Mouse (Mus musculus) neutrophil, adult 5-6 weeks (primary cell): ENCODE results near the gene Zfhx3. TPM values are rescaled to one million over a fixed set of nuclear protein-coding genes. Genes with fewer than 3 reads are reported as not detected.

ENCODE experiments used
- ATAC-seq: fragments of 151-379, 151-347 bp; 2 replicates; pipeline ENCODE4 v1.8.0; 2017; ENCODE audit warnings: mild to moderate bottlenecking, moderate TSS enrichment; ENCODE audit not compliant: insufficient number of reproducible peaks, poor library complexity, low FRiP score, severe bottlenecking; ENCODE audit errors: extremely low read depth
- total RNA-seq: library from RNA; stranded (forward); fragments of 200-1000 nt; gene quantifications from 2 replicates; pipeline ENCODE4 v1.2.3, GENCODE M21; 2017

Gene Zfhx3
- total RNA-seq, 1 experiment from 2014 or later: 1.7 TPM

DNA sequence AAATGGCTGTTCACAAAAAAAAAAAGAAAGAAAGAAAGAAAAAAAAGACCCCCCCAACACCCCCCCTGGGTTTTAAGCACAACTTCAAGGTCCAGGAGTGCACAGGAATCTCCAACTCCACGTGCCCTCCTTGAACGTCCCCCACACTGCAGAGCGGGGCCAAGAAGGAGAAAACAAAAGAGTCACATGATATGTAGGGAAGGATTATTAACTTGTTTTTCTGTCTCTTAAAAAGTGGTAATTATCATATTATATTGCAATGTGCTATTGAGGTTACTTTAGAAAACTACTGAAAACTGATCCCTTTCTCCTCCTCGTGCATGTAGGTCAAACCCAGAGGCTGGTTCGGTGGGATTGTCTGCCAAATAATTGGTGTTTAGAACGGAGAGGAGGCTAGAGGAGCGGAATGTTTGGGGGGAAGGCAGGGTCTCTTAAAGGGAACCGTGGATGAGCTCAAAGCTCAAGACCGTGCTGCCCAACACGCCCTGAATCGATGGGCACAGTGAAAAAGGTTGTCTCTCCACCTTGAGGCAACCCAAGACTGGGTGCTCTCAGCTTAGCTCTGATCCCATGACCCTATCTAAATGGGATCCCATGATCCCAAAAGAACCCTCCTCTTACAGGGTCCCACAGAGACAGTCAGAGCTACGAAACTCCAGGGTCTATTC lies 612.3 kb downstream of the Zfhx3 start:
- ATAC-seq: no peak

DNA sequence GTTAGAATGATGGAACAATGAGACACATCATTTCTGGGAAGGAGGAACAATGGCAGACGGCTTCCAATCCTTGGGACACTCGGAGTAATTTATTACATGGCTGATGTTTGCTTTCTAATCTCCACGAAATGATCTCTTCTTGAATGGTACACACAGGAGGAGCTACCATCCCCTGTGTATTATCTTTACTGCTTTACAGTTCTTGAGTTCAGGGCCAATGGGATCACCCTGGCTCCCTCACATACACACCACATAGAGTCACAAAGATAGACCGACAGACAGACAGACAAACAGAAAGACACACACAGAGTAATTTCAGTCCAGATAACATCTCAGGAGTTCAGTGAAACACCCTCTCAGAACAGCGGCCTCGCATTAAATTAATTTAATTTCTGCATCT lies 621.0 kb downstream of the Zfhx3 start:
- ATAC-seq: no peak

DNA sequence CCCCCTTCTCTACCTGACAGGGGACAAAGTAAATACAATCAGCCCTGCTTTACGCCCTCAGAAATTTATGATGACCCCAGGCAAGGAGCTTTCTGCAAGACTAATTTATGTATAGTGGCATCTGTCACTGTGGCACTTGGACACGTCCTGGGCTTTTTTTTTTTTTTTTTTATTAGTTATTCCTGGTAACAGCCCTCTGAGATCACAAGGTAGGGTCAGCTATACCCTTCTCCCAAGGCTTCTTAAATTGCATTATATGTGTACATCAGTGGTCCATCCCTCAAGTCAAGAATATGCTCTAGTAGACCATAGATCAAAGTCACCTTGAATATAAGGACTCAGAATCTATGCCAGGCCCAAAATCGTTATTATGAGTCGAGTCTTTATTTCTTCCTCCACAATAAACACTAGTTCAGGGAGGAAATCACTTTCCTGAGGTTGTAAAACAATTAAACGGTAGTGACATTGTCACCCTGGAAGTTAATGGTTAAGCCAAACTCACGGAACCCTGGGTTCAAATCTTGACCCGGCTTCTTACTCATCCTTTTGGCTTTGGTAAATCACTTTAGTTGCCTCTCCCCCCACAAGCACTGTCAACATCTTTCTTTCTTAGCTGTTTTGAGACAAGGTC lies 621.6 kb downstream of the Zfhx3 start:
- ATAC-seq: no peak

DNA sequence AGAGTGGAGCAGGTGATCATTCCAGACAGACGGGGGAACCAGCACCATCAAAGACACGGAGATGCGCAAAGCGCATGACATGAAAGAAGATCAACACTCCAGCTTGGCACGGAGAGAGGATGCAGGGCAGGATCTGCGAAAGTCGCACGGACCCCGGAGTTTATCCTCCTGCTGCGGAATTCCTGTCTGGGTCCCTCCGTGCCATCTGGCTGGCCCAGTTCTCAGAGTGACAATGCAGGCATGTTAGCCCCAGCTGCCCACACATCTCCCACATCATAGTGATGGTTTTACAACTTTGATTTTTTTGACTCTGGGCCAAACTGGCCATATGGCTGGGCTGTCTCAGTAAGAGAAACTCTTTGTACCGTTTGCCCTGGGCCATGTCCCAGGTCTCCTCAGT lies 623.6 kb downstream of the Zfhx3 start:
- ATAC-seq: no peak

DNA sequence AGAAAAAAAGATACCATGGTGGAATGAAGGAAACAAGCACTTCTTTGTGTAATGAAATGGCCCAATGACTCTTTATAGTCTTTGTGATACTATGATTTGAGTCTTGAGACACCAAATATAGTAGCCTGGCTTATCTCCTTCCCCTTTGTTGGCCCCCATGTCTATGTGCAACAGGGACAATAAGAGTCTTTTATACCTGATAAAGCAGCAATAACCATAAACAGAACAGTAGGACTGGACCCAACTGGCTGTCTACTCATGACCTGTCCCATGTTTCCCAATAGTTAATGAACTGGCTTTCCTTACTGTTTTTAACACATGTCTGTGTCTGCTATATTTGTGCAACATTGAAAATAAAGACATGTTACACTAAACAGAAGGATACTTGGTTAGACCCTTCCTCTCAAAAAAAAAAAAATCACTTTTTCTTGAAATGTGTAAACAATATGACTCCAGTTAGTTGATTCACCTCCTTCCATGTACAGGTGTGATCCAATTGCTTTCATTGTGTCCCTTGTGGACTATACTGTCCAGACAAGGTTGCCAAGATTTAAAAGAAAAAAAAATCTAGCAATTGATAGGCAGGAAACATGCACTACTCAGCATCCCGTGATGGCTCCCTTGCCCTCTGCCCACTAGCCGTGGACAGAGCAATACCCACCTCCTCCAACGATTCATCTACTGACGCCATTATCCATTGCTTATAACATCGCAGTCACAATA lies 631.0 kb downstream of the Zfhx3 start:
- ATAC-seq: no peak

DNA sequence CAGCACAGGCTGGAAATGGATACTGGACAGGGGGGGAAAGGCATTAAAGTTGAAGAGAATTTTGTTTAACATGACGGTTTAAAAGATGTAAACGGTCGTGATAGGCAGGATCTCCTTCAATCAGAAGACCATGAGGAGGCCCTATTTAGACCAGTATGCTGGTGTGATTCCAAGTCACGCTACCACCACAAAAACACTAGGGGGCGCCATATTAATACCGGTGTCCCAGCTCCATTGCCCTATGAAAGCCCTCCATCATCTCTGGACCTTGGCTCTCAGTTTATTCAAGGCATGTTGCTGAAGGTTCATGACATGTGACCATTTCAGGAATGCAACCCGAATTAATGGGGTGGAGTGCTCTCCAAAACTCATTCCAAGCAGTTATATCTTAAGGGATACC lies 631.7 kb downstream of the Zfhx3 start:
- no peak for ATAC-seq

DNA sequence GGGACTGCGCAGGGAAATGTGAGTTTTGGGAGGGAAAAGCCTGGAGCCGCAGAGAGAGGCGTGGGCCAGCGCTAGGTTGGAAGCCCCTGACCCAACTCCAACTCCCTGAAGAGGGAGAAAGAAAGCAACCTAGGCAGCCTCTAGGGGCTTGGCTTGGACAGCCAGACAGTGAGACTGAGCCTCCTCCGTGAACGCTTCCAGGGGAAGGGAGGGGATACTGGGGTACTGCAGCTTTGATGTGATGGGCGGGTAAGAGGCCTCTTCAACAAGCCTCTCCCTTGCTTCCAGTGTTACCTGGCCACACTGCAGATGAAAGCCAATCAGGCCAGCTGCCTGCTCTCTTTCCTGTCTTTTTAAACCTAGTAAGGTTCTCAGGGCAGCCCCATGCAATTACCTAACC lies 635.1 kb downstream of the Zfhx3 start:
- no peak for ATAC-seq

DNA sequence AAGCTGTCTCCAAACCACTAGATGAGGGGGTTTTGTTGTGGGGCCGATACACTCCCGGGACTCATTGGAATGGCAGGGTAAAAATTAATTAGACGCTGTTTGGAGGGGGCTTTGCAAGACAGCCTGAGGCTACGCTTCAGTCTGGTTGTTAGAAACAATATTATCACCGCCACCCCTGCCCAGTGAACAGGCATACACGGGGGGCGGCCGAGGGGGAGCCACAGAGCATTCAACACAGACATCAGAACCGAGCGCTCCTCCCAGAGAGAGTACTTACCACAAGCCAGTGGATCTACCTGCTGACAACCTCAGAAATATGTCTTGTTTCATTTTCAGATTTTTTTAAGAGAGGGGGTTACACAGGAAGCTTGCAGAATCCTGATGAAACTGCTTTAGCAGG lies 635.9 kb downstream of the Zfhx3 start:
- ATAC-seq: no peak

DNA sequence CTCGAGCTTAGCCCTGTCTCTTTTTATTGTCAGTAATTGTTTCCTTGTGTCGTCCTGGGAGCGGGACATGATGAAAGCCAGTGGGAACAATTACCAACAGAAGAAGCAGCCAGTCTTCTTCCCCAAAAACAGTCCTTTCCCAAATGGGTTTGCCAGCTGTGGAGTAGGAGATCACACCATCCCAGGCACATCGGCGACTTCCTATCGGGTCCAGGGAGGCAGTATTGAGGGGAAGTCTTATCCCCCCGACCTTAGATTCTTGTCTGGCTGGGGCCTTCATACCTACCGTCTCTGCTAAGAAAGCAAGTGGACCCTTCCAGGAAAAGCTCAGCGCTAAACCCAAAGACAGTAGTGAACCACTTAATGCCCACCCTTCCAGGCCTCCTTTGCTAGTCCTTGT lies 637.4 kb downstream of the Zfhx3 start:
- ATAC-seq: no peak

DNA sequence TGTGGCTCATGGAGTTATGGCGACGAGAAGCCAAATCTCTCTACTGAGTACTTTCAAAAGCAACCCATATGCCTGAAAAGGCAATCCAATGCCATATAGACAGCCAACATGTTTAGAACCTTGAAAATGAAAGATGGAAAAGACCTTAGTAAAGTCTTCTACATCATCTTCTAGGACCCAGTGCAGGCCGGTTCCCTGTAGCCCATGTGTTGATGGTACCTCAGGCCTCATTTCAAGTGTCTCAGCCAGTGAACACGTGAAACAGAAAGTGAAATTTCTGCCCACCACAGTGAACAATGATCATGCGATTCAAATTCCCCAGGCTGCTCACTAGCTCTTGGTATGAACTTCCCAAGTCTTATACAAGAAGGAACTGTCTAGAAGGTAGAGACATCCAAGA lies 637.9 kb downstream of the Zfhx3 start:
- no peak for ATAC-seq

DNA sequence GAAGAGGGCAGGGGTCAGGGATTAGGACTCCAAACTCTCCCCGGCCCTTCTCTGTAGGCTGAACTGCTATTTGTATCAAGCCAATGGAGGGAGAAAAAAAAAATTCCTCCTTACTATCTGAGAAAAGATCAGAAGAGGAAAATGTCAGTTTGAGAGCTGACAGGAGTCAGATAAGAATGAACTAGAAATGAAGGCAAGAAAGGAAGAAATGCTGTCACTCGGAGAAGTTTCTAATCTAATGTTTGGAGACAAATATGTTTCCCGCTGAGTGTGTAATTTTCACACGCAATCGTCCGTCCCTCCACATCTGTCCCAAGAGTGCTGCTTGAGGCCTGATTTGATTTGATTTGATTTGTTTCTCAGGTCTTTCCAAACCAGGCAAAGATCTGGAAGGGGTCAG lies 639.1 kb downstream of the Zfhx3 start:
- ATAC-seq: no peak

DNA sequence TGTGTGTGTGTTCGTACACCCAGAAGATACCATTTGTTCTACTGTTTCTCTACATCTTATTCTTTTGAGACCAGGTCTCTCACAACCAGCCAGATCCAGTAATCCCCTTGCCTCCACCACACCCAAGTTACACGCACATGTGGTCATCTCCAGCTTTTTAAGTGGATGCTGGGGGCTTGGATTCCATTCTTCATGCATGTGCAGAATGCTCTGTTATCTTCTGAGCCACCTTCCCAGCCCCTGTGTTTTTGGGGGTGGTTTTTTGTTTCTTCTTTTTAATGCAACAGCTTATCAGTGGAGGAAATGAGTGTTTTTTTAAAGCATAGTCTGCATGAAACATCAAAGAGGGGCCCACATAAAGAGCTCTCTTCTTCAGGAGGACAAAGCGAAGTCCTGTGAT lies 639.8 kb downstream of the Zfhx3 start:
- no peak for ATAC-seq

DNA sequence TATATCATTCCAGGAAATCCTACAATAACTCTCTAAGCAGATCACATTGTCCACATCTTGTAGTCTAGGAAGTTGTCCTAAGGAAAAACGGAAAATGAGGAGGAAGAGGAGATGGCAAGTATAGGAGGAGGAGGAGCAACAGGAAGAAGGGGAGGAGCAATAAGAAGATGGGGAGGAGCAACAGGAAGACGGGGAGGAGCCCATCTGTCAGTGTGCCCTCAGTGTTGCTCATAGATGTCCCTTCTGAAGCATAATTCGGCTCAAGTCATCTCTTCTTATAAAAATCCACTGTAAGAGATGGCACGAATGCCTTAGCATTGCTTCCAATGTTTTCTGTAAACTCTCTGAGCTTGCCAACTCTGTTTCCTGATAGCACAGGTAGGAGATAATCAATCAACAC lies 640.8 kb downstream of the Zfhx3 start:
- ATAC-seq: no peak

DNA sequence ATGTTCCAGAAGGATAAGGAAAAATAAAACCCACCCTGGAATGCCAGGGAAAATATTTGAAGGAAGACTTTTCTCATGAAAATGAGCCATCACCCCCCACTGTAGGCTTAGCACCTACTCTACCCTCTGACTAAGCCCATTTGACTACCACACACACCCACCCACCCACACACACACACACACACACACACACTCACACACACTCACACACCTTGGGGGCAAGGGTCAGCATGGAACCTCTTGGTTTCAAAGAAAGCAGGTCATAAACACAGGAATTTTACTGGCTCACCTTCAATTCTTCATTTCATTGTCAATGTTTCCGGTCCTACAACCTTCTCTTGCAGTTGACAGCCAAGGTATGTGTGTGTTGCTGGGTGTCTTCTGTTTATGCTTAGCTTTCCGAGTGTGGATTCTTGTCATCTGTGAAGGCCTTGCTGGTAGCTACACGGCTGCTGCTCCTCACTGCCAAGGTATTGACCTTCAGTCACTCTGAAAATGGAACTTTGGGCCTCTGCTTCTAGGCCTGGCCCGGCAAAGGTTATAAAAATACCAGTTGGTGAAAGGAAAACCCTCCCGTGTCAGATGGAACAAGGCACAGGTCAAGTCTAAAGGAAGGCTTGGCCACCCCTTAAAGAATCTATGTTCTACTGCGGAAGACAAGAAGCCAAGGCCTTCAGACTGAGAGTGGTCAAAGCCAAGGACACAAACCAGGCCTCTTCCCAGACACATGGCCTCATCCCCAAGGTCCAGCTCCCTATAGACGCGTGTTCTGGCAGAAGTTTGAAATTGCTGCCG lies 641.6 kb downstream of the Zfhx3 start:
- no peak for ATAC-seq

DNA sequence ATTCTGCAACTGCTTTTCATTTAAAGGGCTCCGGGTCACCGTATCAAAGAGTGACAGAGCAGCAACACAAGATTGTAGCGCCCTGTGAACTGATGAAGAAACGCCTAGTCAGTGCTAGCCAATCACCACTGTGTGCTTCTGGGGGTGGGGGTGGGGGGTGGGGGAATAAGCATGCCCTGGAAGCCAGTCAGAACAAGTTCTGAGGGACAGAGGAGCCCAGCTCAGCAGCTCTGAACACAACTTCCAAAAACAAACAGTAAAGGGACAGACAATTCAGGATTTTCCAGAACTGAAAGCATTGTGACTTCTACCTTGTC lies 642.2 kb downstream of the Zfhx3 start:
- no peak for ATAC-seq

DNA sequence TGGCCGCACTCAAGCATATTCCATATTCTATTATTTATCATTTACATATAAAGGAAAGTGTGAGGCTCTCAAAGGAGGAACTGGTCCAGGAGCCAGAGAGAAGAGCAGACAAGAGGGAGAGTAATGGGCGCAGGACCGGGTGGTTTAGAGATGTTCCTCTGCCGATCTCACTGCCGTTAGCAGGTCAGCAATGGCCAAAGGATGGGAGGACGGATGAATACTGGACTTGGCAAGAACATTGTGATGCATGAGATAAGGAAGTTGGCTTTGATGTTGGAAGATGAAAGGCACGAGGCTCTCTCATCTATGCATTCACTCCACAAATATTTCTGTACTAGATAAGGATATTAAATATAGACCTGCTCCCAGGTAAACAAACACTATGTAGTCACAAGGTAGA lies 648.6 kb downstream of the Zfhx3 start:
- no peak for ATAC-seq

DNA sequence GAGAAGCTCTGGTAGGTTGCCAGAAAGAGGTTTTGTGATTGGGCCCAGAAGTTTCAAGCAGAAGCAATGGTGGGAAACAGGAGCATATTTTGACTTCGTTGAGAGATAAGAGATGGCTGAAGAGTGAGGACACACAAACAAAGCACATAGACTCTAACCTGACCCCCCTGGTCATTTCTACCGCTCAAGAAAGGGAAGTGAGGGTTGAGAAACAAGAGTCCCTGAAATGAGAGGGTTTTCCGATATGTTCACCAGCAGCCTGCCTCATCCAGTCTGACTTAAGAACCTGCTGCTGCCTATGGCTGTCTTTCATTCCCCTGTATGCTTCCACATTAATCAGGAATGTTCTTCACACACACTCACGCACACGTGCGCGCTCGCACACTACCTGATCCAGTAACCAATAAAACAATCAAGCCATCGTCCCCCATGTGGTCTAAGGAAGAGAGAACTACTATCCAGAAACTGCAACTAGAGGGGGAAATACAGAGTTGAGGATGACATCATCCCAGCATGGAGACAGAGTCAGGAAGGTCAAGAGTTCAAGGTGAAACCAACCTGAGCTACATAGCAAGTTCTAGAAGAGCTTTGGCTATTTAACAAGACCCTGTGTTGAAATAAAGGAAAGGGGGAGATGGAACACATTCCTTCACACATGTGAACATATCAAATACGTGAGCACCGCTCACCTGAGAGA lies 649.7 kb downstream of the Zfhx3 start:
- no peak for ATAC-seq

DNA sequence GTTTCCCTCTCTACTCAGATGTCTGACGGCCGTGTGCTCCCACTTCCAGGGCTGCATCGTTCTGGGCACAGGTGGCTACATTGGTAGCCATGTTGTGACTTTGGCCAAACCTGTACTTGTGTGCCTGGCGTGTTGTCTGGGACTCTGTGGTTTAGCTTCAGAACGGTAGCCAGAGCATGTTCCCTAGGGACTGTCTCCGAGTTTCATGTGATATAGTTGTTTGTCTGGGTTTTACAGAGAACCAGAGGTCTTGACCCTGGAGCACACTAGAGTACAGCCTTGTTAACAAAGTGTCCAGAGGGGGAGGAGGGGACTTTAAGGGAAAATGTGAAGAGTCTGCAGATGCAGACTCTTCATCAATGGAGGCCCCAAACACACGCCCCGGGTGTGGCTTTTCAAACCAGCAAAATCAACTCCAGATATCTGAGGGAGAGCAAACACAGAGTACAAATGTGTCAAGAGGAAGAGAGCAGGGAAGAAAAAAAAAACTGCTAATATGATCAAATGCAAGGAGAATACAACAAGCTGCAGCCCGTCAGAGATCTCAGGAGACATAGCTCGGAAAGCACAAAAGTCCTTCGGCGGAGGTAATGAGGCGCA lies 650.6 kb downstream of the Zfhx3 start:
- no peak for ATAC-seq

DNA sequence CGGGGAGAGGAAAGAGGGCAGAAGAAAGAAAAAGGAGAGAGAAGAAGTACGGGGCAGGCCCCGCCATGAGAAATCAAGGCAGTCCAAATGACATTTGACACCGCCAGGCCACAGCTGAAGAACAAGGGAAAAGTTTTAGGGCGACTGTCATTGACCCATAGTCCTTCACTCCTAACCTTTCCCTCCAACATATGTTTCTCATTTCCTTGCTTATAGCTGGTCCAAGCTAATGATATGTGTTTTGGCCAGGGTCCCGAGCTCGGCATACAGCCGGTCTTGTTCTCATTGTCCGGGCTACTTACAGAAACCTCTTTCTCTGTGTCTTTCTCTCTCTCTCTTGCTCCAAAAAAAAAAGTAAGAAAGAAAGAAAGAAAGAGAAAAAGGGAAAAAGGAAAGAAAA lies 651.4 kb downstream of the Zfhx3 start:
- ATAC-seq: no peak
